Mouse (Mus musculus): Measurements from ENCODE around the gene Dapk3. TPM values are rescaled to one million over a fixed set of nuclear protein-coding genes. Genes with fewer than 3 reads are reported as not detected.
A peak's percentile ranks its signal among the peaks of the same experiment; 100 is the strongest.

Gene Dapk3
- polyA plus RNA-seq, 1 experiment from 2014 or later = 76.7 TPM

GRCm38 (mm10) chr10:81183805-81184204 is 1.0 kb downstream of the Dapk3 start, which contains the start of gene 4930442H23Rik:
Gene 4930442H23Rik (minus strand): TSS chr10:81183849.
- H3K9me3 ChIP-seq (ENCODE audit: control insufficient read depth, low read length) = no peaks in the 10 kb centered on the region
- H3K4me2 ChIP-seq (replicated peaks) = peak within 1 kb of the TSS; percentile 58
- ATAC-seq (ENCODE audit: low FRiP score) = no peak
- H3K9ac ChIP-seq = peak within 1 kb of the TSS; percentile 71
- peaks cover 7% of the 10 kb centered on the region; the same call in 1 of the 2 replicates for H3K4me1 ChIP-seq (replicated peaks; ENCODE audit: control insufficient read depth, insufficient read depth, low read length)
- 88% methylated on average over 5 of the region's 5 CpGs for WGBS
- H3K27me3 ChIP-seq (ENCODE audit: control insufficient read depth, insufficient read depth, low read length) = no peaks in the 10 kb centered on the region
- peak within 1 kb of the TSS; percentile 59 for H3K4me3 ChIP-seq (replicated peaks; ENCODE audit: low read length)
- peak within 1 kb of the TSS; percentile 93 for H3K27ac ChIP-seq
- no peak for DNase-seq (ENCODE audit: low spot score)
- H3K36me3 ChIP-seq (replicated peaks; ENCODE audit: control insufficient read depth, insufficient read depth) = peaks cover 74% of the 10 kb centered on the region

- H3K36me3 ChIP-seq (replicated peaks; ENCODE audit: control insufficient read depth, insufficient read depth) = peaks cover 71% of the 10 kb centered on the region
- no peak overlapping the region for H3K9ac ChIP-seq
- no peaks in the 10 kb centered on the region for H3K27me3 ChIP-seq (ENCODE audit: control insufficient read depth, insufficient read depth, low read length)
- no peak overlapping the region for H3K27ac ChIP-seq
- DNase-seq (ENCODE audit: low spot score) (no peak), ATAC-seq (ENCODE audit: low FRiP score) (no peak)
- H3K4me3 ChIP-seq (replicated peaks; ENCODE audit: low read length) = no peak overlapping the region
- H3K9me3 ChIP-seq (ENCODE audit: control insufficient read depth, low read length) = no peaks in the 10 kb centered on the region
- 64% methylated on average over 4 of the region's 4 CpGs for WGBS
- no peak overlapping the region for H3K4me2 ChIP-seq (replicated peaks)
- H3K4me1 ChIP-seq (replicated peaks; ENCODE audit: control insufficient read depth, insufficient read depth, low read length) = peaks cover 7% of the 10 kb centered on the region; the same call in 1 of the 2 replicates
These were observed 2.0 kb downstream of the Dapk3 start for GRCm38 (mm10) chr10:81184765-81185164.

DNA sequence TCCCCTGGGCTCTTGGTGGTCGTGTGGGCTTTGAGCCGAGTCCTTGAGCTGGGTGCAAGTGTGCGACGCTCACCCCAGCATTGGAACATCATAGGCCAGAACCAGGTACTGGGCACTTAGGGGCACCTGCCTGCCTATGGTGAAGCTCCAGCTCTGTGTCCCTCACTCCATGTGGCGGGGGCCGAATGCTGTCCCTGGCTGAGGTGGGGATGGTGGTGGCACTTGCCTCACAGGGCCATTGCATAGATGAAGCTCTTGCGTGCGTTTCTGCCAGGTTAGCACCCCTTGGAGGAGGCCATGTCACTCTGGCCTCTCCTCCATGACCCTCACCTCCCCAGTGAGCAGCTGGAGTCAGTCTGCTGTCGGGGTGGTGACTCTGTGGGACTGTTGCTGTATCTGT is 4.4 kb downstream of the Dapk3 start:
- Histone ChIP-seq H3K4me3 (replicated peaks; ENCODE audit: low read length) (no peak overlapping the region), H3K4me1 (replicated peaks; ENCODE audit: control insufficient read depth, insufficient read depth, low read length) (peaks cover 13% of the 10 kb centered on the region), H3K27ac (no peak overlapping the region), H3K36me3 (replicated peaks; ENCODE audit: control insufficient read depth, insufficient read depth) (peaks cover 67% of the 10 kb centered on the region), H3K9me3 (ENCODE audit: control insufficient read depth, low read length) (no peaks in the 10 kb centered on the region), H3K27me3 (ENCODE audit: control insufficient read depth, insufficient read depth, low read length) (no peaks in the 10 kb centered on the region), H3K4me2 (replicated peaks) (no peak overlapping the region), H3K9ac (no peak overlapping the region)
- ATAC-seq (ENCODE audit: low FRiP score) = no peak
- DNase-seq (ENCODE audit: low spot score) = no peak
- 94% methylated on average over 9 of the region's 9 CpGs for WGBS

GRCm38 (mm10) chr10:81189821-81190220 is 7.0 kb downstream of the Dapk3 start:
- no peak overlapping the region for H3K27ac ChIP-seq
- WGBS = 80% methylated on average over 26 of the region's 26 CpGs
- H3K4me2 ChIP-seq (replicated peaks) = no peak overlapping the region
- no peaks in the 10 kb centered on the region for H3K9me3 ChIP-seq (ENCODE audit: control insufficient read depth, low read length)
- H3K36me3 ChIP-seq (replicated peaks; ENCODE audit: control insufficient read depth, insufficient read depth) = peaks cover 53% of the 10 kb centered on the region
- no peak overlapping the region for H3K4me3 ChIP-seq (replicated peaks; ENCODE audit: low read length)
- H3K9ac ChIP-seq = no peak overlapping the region
- ATAC-seq (ENCODE audit: low FRiP score) = no peak
- peaks cover 4% of the 10 kb centered on the region for H3K27me3 ChIP-seq (ENCODE audit: control insufficient read depth, insufficient read depth, low read length)
- peaks cover 13% of the 10 kb centered on the region for H3K4me1 ChIP-seq (replicated peaks; ENCODE audit: control insufficient read depth, insufficient read depth, low read length)
- DNase-seq (ENCODE audit: low spot score) = no peak

- DNase-seq (ENCODE audit: low spot score) (no peak), ATAC-seq (ENCODE audit: low FRiP score) (no peak)
- Histone ChIP-seq H3K4me2 (replicated peaks) (no peak overlapping the region), H3K36me3 (replicated peaks; ENCODE audit: control insufficient read depth, insufficient read depth) (peaks cover 47% of the 10 kb centered on the region), H3K27ac (no peak overlapping the region), H3K4me1 (replicated peaks; ENCODE audit: control insufficient read depth, insufficient read depth, low read length) (peaks cover 13% of the 10 kb centered on the region), H3K4me3 (replicated peaks; ENCODE audit: low read length) (no peak overlapping the region), H3K9me3 (ENCODE audit: control insufficient read depth, low read length) (no peaks in the 10 kb centered on the region), H3K27me3 (ENCODE audit: control insufficient read depth, insufficient read depth, low read length) (peaks cover 9% of the 10 kb centered on the region), H3K9ac (no peak overlapping the region)
- 71% methylated on average over 31 of the region's 31 CpGs for WGBS
These were observed 7.6 kb downstream of the Dapk3 start for GRCm38 (mm10) chr10:81190236-81190911.

DNA sequence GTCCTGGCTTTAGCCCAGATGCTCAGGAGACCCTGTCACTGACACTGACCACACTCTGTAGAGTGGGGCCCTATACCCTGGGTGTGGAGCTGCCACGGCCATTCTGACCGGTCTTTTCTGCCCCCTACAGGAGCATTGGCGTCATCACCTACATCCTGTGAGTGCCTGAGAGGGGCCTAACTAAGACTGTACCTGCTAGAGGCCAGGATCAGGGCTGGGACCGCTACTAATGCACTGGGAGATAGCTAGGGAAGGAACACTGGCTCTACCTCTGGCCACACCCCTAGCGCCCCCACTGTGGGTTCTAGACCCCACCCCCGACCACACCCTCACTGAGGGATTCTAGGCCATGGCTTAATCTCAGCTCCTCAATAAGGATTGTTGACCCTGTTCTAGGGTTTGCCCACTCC is 8.1 kb downstream of the Dapk3 start:
- Histone ChIP-seq H3K27ac (no peak overlapping the region), H3K9ac (no peak overlapping the region), H3K36me3 (replicated peaks; ENCODE audit: control insufficient read depth, insufficient read depth) (peaks cover 42% of the 10 kb centered on the region), H3K27me3 (ENCODE audit: control insufficient read depth, insufficient read depth, low read length) (peaks cover 14% of the 10 kb centered on the region), H3K4me3 (replicated peaks; ENCODE audit: low read length) (no peak overlapping the region), H3K4me2 (replicated peaks) (no peak overlapping the region), H3K9me3 (ENCODE audit: control insufficient read depth, low read length) (no peaks in the 10 kb centered on the region), H3K4me1 (replicated peaks; ENCODE audit: control insufficient read depth, insufficient read depth, low read length) (peaks cover 13% of the 10 kb centered on the region)
- DNase-seq (ENCODE audit: low spot score) = no peak
- ATAC-seq (ENCODE audit: low FRiP score) = no peak
- 75% methylated on average over 6 of the region's 6 CpGs for WGBS

GRCm38 (mm10) chr10:81191342-81191982 is 8.7 kb downstream of the Dapk3 start:
- Histone ChIP-seq H3K27me3 (ENCODE audit: control insufficient read depth, insufficient read depth, low read length) (peaks cover 19% of the 10 kb centered on the region), H3K9ac (peak overlapping the region; percentile 81; the same call in 1 of the 2 replicates), H3K27ac (peak overlapping the region; percentile 97; the same call in 1 of the 2 replicates), H3K4me1 (replicated peaks; ENCODE audit: control insufficient read depth, insufficient read depth, low read length) (peaks cover 13% of the 10 kb centered on the region), H3K36me3 (replicated peaks; ENCODE audit: control insufficient read depth, insufficient read depth) (peaks cover 41% of the 10 kb centered on the region), H3K4me3 (replicated peaks; ENCODE audit: low read length) (peak overlapping the region; percentile 54; the same call in 1 of the 2 replicates), H3K4me2 (replicated peaks) (peak overlapping the region; percentile 99), H3K9me3 (ENCODE audit: control insufficient read depth, low read length) (no peaks in the 10 kb centered on the region)
- ATAC-seq (ENCODE audit: low FRiP score) (no peak), DNase-seq (ENCODE audit: low spot score) (no peak)
- 92% methylated on average over 18 of the region's 18 CpGs for WGBS

DNA sequence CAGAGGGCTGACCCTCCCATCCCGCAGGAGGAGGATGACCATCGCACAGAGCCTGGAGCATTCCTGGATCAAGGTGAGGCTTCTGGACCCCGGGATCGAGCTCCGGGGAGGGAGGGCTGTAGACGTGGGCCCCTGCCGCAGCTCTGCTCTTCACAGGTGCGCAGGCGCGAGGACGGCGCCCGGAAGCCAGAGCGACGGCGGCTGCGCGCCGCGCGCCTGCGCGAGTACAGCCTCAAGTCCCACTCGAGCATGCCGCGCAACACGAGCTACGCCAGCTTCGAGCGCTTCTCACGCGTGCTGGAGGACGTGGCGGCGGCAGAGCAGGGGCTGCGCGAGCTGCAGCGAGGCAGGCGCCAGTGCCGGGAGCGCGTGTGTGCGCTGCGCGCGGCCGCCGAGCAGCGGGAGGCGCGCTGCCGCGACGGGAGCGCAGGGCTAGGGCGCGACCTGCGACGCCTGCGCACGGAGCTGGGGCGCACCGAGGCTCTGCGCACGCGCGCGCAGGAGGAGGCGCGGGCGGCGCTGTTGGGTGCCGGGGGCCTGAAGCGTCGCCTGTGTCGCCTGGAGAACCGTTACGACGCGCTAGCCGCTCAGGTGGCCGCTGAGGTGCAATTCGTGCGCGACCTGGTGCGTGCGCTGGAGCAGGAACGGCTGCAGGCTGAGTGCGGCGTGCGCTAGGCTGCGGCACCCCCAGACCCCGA is 9.6 kb downstream of the Dapk3 start:
- DNase-seq (ENCODE audit: low spot score) (peak; percentile 89), ATAC-seq (ENCODE audit: low FRiP score) (peak; percentile 87)
- peaks cover 32% of the 10 kb centered on the region for H3K36me3 ChIP-seq (replicated peaks; ENCODE audit: control insufficient read depth, insufficient read depth)
- WGBS = 1% methylated on average over 93 of the region's 93 CpGs
- H3K27ac ChIP-seq = peak overlapping the region; percentile 97
- peak overlapping the region; percentile 99 for H3K4me2 ChIP-seq (replicated peaks)
- H3K9me3 ChIP-seq (ENCODE audit: control insufficient read depth, low read length) = no peaks in the 10 kb centered on the region
- peaks cover 13% of the 10 kb centered on the region for H3K4me1 ChIP-seq (replicated peaks; ENCODE audit: control insufficient read depth, insufficient read depth, low read length)
- peak overlapping the region; percentile 81 for H3K9ac ChIP-seq
- H3K27me3 ChIP-seq (ENCODE audit: control insufficient read depth, insufficient read depth, low read length) = peaks cover 22% of the 10 kb centered on the region
- peak overlapping the region; percentile 54 for H3K4me3 ChIP-seq (replicated peaks; ENCODE audit: low read length)

- H3K4me2 ChIP-seq (replicated peaks) = peak overlapping the region; percentile 99
- peaks cover 13% of the 10 kb centered on the region for H3K4me1 ChIP-seq (replicated peaks; ENCODE audit: control insufficient read depth, insufficient read depth, low read length)
- H3K27me3 ChIP-seq (ENCODE audit: control insufficient read depth, insufficient read depth, low read length) = peaks cover 22% of the 10 kb centered on the region
- peak; percentile 69 for ATAC-seq (ENCODE audit: low FRiP score)
- peak overlapping the region; percentile 97 for H3K27ac ChIP-seq
- WGBS = under 1% methylated on average over 19 of the region's 19 CpGs
- peak overlapping the region; percentile 81 for H3K9ac ChIP-seq
- no peaks in the 10 kb centered on the region for H3K9me3 ChIP-seq (ENCODE audit: control insufficient read depth, low read length)
- DNase-seq (ENCODE audit: low spot score) = peak; percentile 42
- peaks cover 32% of the 10 kb centered on the region for H3K36me3 ChIP-seq (replicated peaks; ENCODE audit: control insufficient read depth, insufficient read depth)
- H3K4me3 ChIP-seq (replicated peaks; ENCODE audit: low read length) = peak overlapping the region; percentile 54
These were observed 10.2 kb downstream of the Dapk3 start for GRCm38 (mm10) chr10:81192968-81193501.

Measured in hindbrain, embryonic 14.5 days (tissue).